Mouse (Mus musculus): ENCODE results near the gene Apobec1. TPM values are rescaled to one million over a fixed set of nuclear protein-coding genes. Genes with fewer than 3 reads are reported as not detected.

The Apobec1 gene
- 31.0 TPM for polyA plus RNA-seq (2017; shearing (Covaris generic))

GRCm38 (mm10) chr6:122602242-122602991, at the start of gene Apobec1:
Gene Apobec1 (minus strand): TSS chr6:122602444.

GRCm38 (mm10) chr6:122626110-122626509, 23.9 kb upstream of the Apobec1 start, which contains the start of gene Dppa3:
Gene Dppa3 (plus strand): TSS chr6:122626410.

GRCm38 (mm10) chr6:122609771-122610170, 7.5 kb upstream of the Apobec1 start, which contains the start of gene Gdf3:
Gene Gdf3 (minus strand): TSS chr6:122610087.

GRCm38 (mm10) chr6:122553606-122554005, 48.6 kb downstream of the Apobec1 start, which contains the start of gene Aicda:
Gene Aicda (plus strand): TSS chr6:122553801.

Other genes starting within 250 kb of the Apobec1 start
- gene Rimklb, start 103.7 kb downstream of the Apobec1 start, polyA plus RNA-seq (2017; shearing (Covaris generic)), result not detected
- not detected for gene Mfap5, start 96.6 kb downstream of the Apobec1 start, polyA plus RNA-seq (2017; shearing (Covaris generic))
- 0.42 TPM for gene Aicda, start 48.6 kb downstream of the Apobec1 start, polyA plus RNA-seq (2017; shearing (Covaris generic))
- not detected for gene Gdf3, start 7.6 kb upstream of the Apobec1 start, polyA plus RNA-seq (2017; shearing (Covaris generic))
- not detected for gene Dppa3, start 24.0 kb upstream of the Apobec1 start, polyA plus RNA-seq (2017; shearing (Covaris generic))
- gene Nanog, start 105.0 kb upstream of the Apobec1 start, polyA plus RNA-seq (2017; shearing (Covaris generic)), result not detected
- 99.6 TPM for gene Slc2a3, start 199.2 kb upstream of the Apobec1 start, polyA plus RNA-seq (2017; shearing (Covaris generic))
- gene Foxj2, start 217.5 kb upstream of the Apobec1 start, polyA plus RNA-seq (2017; shearing (Covaris generic)), result 6.1 TPM